Mouse (Mus musculus): ENCODE data around the gene Trdn. TPM values are rescaled to one million over a fixed set of nuclear protein-coding genes. Genes with fewer than 3 reads are reported as not detected.

Gene Trdn
- polyA plus RNA-seq, 2 experiments, result not detected

DNA sequence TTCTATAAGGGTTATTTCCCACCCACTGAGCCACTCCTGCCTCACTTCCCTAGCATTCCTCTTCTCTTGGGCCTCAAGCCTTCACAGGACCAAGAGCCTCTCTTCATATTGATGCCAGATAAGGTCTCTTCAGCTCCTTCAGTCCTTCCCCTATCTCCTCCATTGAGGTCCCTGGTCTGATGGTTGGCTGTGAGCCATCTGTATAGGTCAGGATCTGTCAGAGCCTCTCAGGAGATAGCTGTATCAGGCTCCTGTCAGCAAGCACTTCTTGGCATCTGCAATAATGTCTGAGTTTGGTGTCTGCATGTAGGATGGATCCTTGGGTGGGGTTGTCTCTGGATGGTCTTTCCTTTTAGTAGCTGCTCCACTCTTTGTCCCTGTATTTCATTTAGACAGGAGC, 42.7 kb downstream of the Trdn start:
- no peak for TF ChIP-seq CTCF (IDR thresholded peaks at IDR 0.05; ENCODE audit: low read depth)
- no peak for TF ChIP-seq EP300 (IDR thresholded peaks at IDR 0.05; ENCODE audit: low read depth)
- Histone ChIP-seq H3K4me1 (replicated peaks; ENCODE audit: control insufficient read depth in 2 of 2, insufficient read depth in 2 of 2, low read length in 1 of 2) (no peaks in the 10 kb centered on the region), H3K9ac (replicated peaks) (no peak overlapping the region), H3K9me3 (ENCODE audit: control insufficient read depth, low read length) (no peaks in the 10 kb centered on the region), H3K27me3 (ENCODE audit: control insufficient read depth, insufficient read depth, low read length) (no peaks in the 10 kb centered on the region), H3K27ac (no peak overlapping the region), H3K36me3 (replicated peaks; ENCODE audit: control insufficient read depth, insufficient read depth, low read depth) (no peaks in the 10 kb centered on the region), H3K4me3 (ENCODE audit: insufficient read depth in 1 of 2, low read depth in 2 of 2, low read length in 2 of 2) (no peak overlapping the region), H3K4me2 (ENCODE audit: low read depth) (no peak overlapping the region)
- ATAC-seq (ENCODE audit: insufficient read depth) (no peak), DNase-seq (ENCODE audit: low read depth in 3 of 3, low spot score in 3 of 3) (no peak)

DNA sequence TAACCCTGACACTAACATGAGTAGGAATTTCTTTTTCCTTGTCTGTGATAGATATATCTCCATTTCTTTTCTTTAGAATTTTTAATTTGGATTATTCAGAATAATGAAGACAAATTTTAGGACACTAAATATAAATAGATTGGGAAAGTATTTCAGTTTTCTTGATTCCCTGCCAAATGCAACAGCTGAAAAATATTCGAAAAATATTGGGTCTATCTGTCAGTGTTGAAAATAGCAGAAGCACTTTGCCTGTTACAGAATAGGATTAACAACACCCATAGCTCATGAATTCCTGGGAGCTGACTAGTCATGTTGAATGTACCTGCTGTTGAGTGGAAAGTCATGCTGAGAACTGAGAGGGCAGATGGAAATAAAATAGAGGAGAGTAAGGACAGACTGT, 64.6 kb downstream of the Trdn start:
- Histone ChIP-seq H3K4me3 (ENCODE audit: insufficient read depth in 1 of 2, low read depth in 2 of 2, low read length in 2 of 2) (no peak overlapping the region), H3K36me3 (replicated peaks; ENCODE audit: control insufficient read depth, insufficient read depth, low read depth) (no peaks in the 10 kb centered on the region), H3K27ac (no peak overlapping the region), H3K9me3 (ENCODE audit: control insufficient read depth, low read length) (no peaks in the 10 kb centered on the region), H3K4me1 (replicated peaks; ENCODE audit: control insufficient read depth in 2 of 2, insufficient read depth in 2 of 2, low read length in 1 of 2) (no peaks in the 10 kb centered on the region), H3K9ac (replicated peaks) (no peak overlapping the region), H3K4me2 (ENCODE audit: low read depth) (no peak overlapping the region), H3K27me3 (ENCODE audit: control insufficient read depth, insufficient read depth, low read length) (no peaks in the 10 kb centered on the region)
- DNase-seq (ENCODE audit: low read depth in 3 of 3, low spot score in 3 of 3), result no peak
- no peak for ATAC-seq (ENCODE audit: insufficient read depth)
- 34% methylated on average over 1 of the region's 1 CpGs for WGBS (ENCODE audit: insufficient replicate concordance)
- TF ChIP-seq CTCF (IDR thresholded peaks at IDR 0.05; ENCODE audit: low read depth) (no peak), EP300 (IDR thresholded peaks at IDR 0.05; ENCODE audit: low read depth) (no peak)

DNA sequence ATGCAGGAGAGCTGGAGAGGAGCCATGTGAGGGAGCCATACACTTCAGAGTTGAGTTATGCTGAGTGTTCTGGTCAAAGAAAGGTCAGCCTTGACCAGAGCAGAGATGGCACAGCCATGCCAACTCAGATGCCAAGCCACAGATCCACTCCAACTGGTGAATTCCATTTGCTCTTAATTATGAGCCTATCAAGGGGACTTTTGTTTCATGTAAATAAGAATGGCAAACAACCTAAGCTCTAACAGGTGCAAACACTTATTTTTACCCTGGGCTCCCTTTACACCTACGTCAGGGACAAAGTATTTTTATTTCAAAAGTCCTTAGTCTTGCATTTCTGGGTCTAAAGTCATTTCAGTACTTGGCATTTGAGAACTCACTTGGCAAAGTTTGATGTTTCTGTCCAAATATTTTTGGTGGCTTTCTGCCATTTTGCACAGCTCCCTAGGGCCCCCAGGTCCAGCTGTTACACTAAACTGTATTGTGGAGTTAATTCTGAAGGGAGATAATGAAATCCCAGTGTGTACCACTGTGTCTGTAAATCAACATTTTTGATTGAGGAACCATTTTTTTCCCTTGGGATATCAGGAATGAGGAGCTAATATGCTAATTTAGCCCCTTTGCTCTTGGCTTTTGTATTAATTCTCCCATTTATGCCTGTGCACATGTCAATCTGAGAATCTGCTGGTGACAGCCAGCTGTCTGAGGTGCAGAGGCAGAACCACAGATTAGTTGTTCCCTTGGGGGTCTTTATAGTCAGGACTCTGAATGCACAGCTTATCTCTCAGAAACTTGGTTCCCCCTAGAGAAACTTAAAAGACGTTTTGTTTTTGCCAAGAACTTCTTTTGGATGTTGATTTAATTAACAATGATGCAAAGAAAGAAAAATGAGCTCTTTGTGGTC, 99.6 kb downstream of the Trdn start:
- no peak for DNase-seq (ENCODE audit: low read depth in 3 of 3, low spot score in 3 of 3)
- TF ChIP-seq CTCF (IDR thresholded peaks at IDR 0.05; ENCODE audit: low read depth) (no peak), EP300 (IDR thresholded peaks at IDR 0.05; ENCODE audit: low read depth) (no peak)
- Histone ChIP-seq H3K4me1 (replicated peaks; ENCODE audit: control insufficient read depth in 2 of 2, insufficient read depth in 2 of 2, low read length in 1 of 2) (no peaks in the 10 kb centered on the region), H3K27ac (no peak overlapping the region), H3K4me2 (ENCODE audit: low read depth) (no peak overlapping the region), H3K36me3 (replicated peaks; ENCODE audit: control insufficient read depth, insufficient read depth, low read depth) (no peaks in the 10 kb centered on the region), H3K4me3 (ENCODE audit: insufficient read depth in 1 of 2, low read depth in 2 of 2, low read length in 2 of 2) (no peak overlapping the region), H3K9me3 (ENCODE audit: control insufficient read depth, low read length) (no peaks in the 10 kb centered on the region), H3K27me3 (ENCODE audit: control insufficient read depth, insufficient read depth, low read length) (no peaks in the 10 kb centered on the region), H3K9ac (replicated peaks) (no peak overlapping the region)
- WGBS (ENCODE audit: insufficient replicate concordance), result 36% methylated on average over 2 of the region's 2 CpGs
- no peak for ATAC-seq (ENCODE audit: insufficient read depth)

DNA sequence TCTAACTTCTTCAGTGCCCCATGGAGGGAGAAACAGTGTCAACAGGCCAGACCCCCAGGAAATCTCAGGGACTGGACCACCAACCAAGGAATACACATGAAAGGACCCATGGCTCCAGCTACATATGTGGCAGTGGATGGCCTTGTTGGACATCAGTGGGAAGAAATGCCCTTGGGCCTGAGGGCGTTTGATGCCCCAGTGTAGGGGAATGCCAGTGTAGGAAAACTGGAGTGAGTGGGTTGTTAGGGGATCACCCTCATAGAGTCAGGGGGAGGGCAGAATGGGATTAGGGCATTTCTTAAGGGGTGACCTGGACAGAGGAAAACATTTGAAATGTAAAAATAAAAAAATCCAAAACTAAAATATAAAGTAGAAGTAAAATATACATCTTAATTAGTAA, 108.7 kb downstream of the Trdn start:
- 44% methylated on average over 1 of the region's 1 CpGs for WGBS (ENCODE audit: insufficient replicate concordance)
- no peak overlapping the region for H3K4me2 ChIP-seq (ENCODE audit: low read depth)
- H3K9ac ChIP-seq (replicated peaks), result no peak overlapping the region
- H3K4me3 ChIP-seq (ENCODE audit: insufficient read depth in 1 of 2, low read depth in 2 of 2, low read length in 2 of 2), result no peak overlapping the region
- H3K36me3 ChIP-seq (replicated peaks; ENCODE audit: control insufficient read depth, insufficient read depth, low read depth), result no peaks in the 10 kb centered on the region
- ATAC-seq (ENCODE audit: insufficient read depth) (no peak), DNase-seq (ENCODE audit: low read depth in 3 of 3, low spot score in 3 of 3) (no peak)
- no peak for TF ChIP-seq EP300 (IDR thresholded peaks at IDR 0.05; ENCODE audit: low read depth)
- no peak for TF ChIP-seq CTCF (IDR thresholded peaks at IDR 0.05; ENCODE audit: low read depth)
- H3K9me3 ChIP-seq (ENCODE audit: control insufficient read depth, low read length), result no peaks in the 10 kb centered on the region
- H3K4me1 ChIP-seq (replicated peaks; ENCODE audit: control insufficient read depth in 2 of 2, insufficient read depth in 2 of 2, low read length in 1 of 2), result no peaks in the 10 kb centered on the region
- no peak overlapping the region for H3K27ac ChIP-seq
- no peaks in the 10 kb centered on the region for H3K27me3 ChIP-seq (ENCODE audit: control insufficient read depth, insufficient read depth, low read length)

DNA sequence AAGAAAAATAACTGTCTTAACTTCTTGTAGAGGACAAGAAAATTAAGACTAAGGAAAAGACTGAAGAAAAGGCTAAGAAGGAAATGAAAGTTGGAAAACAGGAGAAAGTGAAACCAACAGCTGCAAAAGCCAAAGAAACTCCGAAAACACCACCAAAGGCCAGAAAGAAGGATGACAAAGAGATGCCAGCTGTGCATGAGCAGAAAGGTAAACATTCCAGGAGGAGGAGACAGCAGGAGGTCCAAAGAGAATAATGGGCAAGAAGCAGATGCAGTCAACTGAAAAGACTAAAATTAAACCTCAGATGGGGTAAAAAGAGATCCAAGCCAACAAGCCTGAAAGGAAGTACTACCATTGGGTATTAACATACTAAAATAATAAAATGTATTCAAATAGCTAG, 115.6 kb downstream of the Trdn start:
- DNase-seq (ENCODE audit: low read depth in 3 of 3, low spot score in 3 of 3) (no peak), ATAC-seq (ENCODE audit: insufficient read depth) (no peak)
- Histone ChIP-seq H3K4me3 (ENCODE audit: insufficient read depth in 1 of 2, low read depth in 2 of 2, low read length in 2 of 2) (no peak overlapping the region), H3K36me3 (replicated peaks; ENCODE audit: control insufficient read depth, insufficient read depth, low read depth) (no peaks in the 10 kb centered on the region), H3K4me2 (ENCODE audit: low read depth) (no peak overlapping the region), H3K9ac (replicated peaks) (no peak overlapping the region), H3K9me3 (ENCODE audit: control insufficient read depth, low read length) (no peaks in the 10 kb centered on the region), H3K4me1 (replicated peaks; ENCODE audit: control insufficient read depth in 2 of 2, insufficient read depth in 2 of 2, low read length in 1 of 2) (no peaks in the 10 kb centered on the region), H3K27me3 (ENCODE audit: control insufficient read depth, insufficient read depth, low read length) (no peaks in the 10 kb centered on the region), H3K27ac (no peak overlapping the region)
- WGBS (ENCODE audit: insufficient replicate concordance), result 43% methylated on average over 1 of the region's 1 CpGs
- TF ChIP-seq EP300 (IDR thresholded peaks at IDR 0.05; ENCODE audit: low read depth) (no peak), CTCF (IDR thresholded peaks at IDR 0.05; ENCODE audit: low read depth) (no peak)

Data from liver, embryonic 14.5 days (tissue).